ENCODE assay signal across 1 mouse cellular context in genomic region chr3:96159820-96160219, GRCm38 (mm10).
TF ChIP-seq lines count a peak whose summit lies in the region.

No protein-coding gene starts in this region.

TF ChIP-seq in myocyte, 11 proteins besides CTCF, POLR2A, EP300 and RAD21 (continued from another document):
- TF ChIP-seq MAX (IDR thresholded peaks at IDR 0.05; ENCODE audit: low read depth): no peak
